8 mouse cellular contexts compared by ENCODE assay signal in the genomic region with DNA sequence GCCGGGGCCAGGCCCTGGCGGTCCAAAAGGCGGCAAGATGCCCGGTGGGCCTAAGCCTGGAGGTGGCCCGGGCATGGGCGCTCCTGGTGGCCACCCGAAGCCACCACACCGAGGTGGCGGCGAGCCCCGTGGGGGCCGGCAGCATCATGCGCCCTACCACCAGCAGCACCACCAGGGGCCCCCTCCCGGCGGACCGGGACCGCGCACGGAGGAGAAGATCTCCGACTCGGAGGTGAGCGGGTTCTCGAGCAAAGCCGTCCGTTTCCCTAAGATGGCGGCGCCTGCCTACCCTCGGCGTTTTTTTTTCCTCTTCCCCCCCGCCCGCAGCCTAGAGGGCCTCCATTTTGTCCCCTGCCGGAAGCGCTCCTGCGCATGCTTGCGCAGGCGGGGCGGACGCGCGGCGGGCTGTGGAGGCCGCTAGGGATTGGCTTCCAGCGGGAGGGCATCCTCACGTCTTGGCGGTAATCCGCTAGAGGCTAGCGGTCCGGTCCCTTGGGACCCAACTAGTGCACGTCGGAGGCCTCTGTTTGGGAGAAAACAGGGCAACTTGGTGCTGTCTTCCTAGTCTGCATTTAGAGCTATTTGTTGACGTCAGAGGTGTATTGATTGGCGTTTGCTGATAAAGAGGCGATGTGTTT. TPM values are rescaled to one million over a fixed set of nuclear protein-coding genes. Genes with fewer than 3 reads are reported as not detected.
A peak's percentile ranks its signal among the peaks of the same experiment; 100 is the strongest.
DNase-seq lines count a peak whose midpoint lies in the region; ATAC-seq and TF ChIP-seq lines count a peak whose summit lies in the region.

No protein-coding gene starts in this region.

- peak; percentile 67; the same call in 1 of the 2 replicates for ATAC-seq in embryonic facial prominence, embryonic 13.5 days (ENCODE audit: insufficient number of reproducible peaks, insufficient read depth, low FRiP score, low TSS enrichment, low read depth)
- ATAC-seq in limb, embryonic 14.5 days (ENCODE audit: low FRiP score, low read depth): peak; percentile 65
- ATAC-seq in midbrain, postnatal 0 days (ENCODE audit: low FRiP score): peak; percentile 78

- H3K27me3 ChIP-seq in embryonic facial prominence, embryonic 13.5 days: no peaks in the 10 kb centered on the region
- H3K27me3 ChIP-seq in heart, adult 2 months (ENCODE audit: control insufficient read depth, insufficient read depth, low read length): no peaks in the 10 kb centered on the region
- H3K27me3 ChIP-seq in limb, embryonic 14.5 days (ENCODE audit: control insufficient read depth, insufficient read depth, low read length): no peaks in the 10 kb centered on the region
- no peaks in the 10 kb centered on the region for H3K27me3 ChIP-seq in midbrain, postnatal 0 days (ENCODE audit: insufficient read depth, low read length)

- peak overlapping the region; percentile 100 for H3K9ac ChIP-seq in embryonic facial prominence, embryonic 13.5 days
- peak overlapping the region; percentile 97 for H3K9ac ChIP-seq in heart, adult 2 months (ENCODE audit: low read depth, low read length)
- peak overlapping the region; percentile 100 for H3K9ac ChIP-seq in limb, embryonic 14.5 days (ENCODE audit: low read depth, low read length, severe bottlenecking)
- H3K9ac ChIP-seq in midbrain, postnatal 0 days (replicated peaks; ENCODE audit: low read length, poor library complexity, severe bottlenecking): peak overlapping the region; percentile 100

- TF ChIP-seq CTCF in heart, adult 2 months (IDR thresholded peaks at IDR 0.05): peak; percentile 67
- peak; percentile 53 for TF ChIP-seq CTCF in midbrain, postnatal 0 days (IDR thresholded peaks at IDR 0.05)

- DNase-seq in 3134 (ENCODE audit: extremely low read depth, insufficient read length, low spot score): peak; percentile 97
- DNase-seq in adrenal gland, postnatal 36 days: peak; percentile 92
- DNase-seq in heart, adult 2 months: peak; percentile 92 to 93
- DNase-seq in kidney, adult 9 months: peak; percentile 86
- DNase-seq in limb, embryonic 14.5 days (ENCODE audit: low spot score): peak; percentile 90
- peak; percentile 92 for DNase-seq in midbrain, postnatal 0 days (ENCODE audit: low spot score)
- DNase-seq in spleen, postnatal 14 days (ENCODE audit: low spot score in 2 of 2): peak; percentile 77 to 80

- H3K4me2 ChIP-seq in embryonic facial prominence, embryonic 13.5 days: peak overlapping the region; percentile 95
- peak overlapping the region; percentile 88 for H3K4me2 ChIP-seq in limb, embryonic 14.5 days (replicated peaks; ENCODE audit: low read depth, low read length, severe bottlenecking)
- peak overlapping the region; percentile 88 for H3K4me2 ChIP-seq in midbrain, postnatal 0 days (ENCODE audit: low read depth, low read length, poor library complexity, severe bottlenecking)

- peak overlapping the region; percentile 97 for H3K27ac ChIP-seq in embryonic facial prominence, embryonic 13.5 days
- H3K27ac ChIP-seq in heart, adult 2 months: peak overlapping the region; percentile 98
- H3K27ac ChIP-seq in limb, embryonic 14.5 days (replicated peaks; ENCODE audit: low read depth, low read length): peak overlapping the region; percentile 99
- peak overlapping the region; percentile 98 for H3K27ac ChIP-seq in midbrain, postnatal 0 days (ENCODE audit: low read depth, low read length)

- peak; percentile 43; the same call in 1 of the 2 replicates for TF ChIP-seq POLR2A in heart, adult 2 months (IDR thresholded peaks at IDR 0.05; ENCODE audit: insufficient read depth, low read depth, low read length)
- no peak for TF ChIP-seq POLR2A in limb, embryonic 14.5 days (IDR thresholded peaks at IDR 0.05; ENCODE audit: borderline replicate concordance, extremely low read depth, insufficient read depth, insufficient read length)

- peaks cover 32% of the 10 kb centered on the region for H3K4me1 ChIP-seq in embryonic facial prominence, embryonic 13.5 days
- peaks cover 6% of the 10 kb centered on the region for H3K4me1 ChIP-seq in heart, adult 2 months (ENCODE audit: control insufficient read depth, insufficient read depth, low read length)
- H3K4me1 ChIP-seq in limb, embryonic 14.5 days (ENCODE audit: control insufficient read depth, insufficient read depth, low read length): peaks cover 17% of the 10 kb centered on the region
- H3K4me1 ChIP-seq in midbrain, postnatal 0 days (ENCODE audit: insufficient read depth, low read length): peaks cover 3% of the 10 kb centered on the region; the same call in 1 of the 2 replicates

- WGBS in embryonic facial prominence, embryonic 13.5 days: under 1% methylated on average over 49 of the region's 53 CpGs
- under 1% methylated on average over 52 of the region's 53 CpGs for WGBS in heart, adult 2 months
- under 1% methylated on average over 46 of the region's 53 CpGs for WGBS in limb, embryonic 14.5 days
- WGBS in midbrain, postnatal 0 days: under 1% methylated on average over 51 of the region's 53 CpGs

- no peak for TF ChIP-seq EP300 in heart, adult 2 months (IDR thresholded peaks at IDR 0.05; ENCODE audit: insufficient read depth, low read depth, low read length)

- peak overlapping the region; percentile 98 for H3K4me3 ChIP-seq in embryonic facial prominence, embryonic 13.5 days
- H3K4me3 ChIP-seq in heart, adult 2 months: peak overlapping the region; percentile 95
- H3K4me3 ChIP-seq in limb, embryonic 14.5 days (replicated peaks; ENCODE audit: low read length): peak overlapping the region; percentile 100
- H3K4me3 ChIP-seq in midbrain, postnatal 0 days (ENCODE audit: low read depth, low read length): peak overlapping the region; percentile 97

- peaks cover 8% of the 10 kb centered on the region for H3K79me2 ChIP-seq in heart, adult 2 months (replicated peaks; ENCODE audit: control insufficient read depth, insufficient read depth, low read length)

- intact Hi-C loops in heart, adult 2 months (cut with DNase I): loop anchor here (5.0 kb wide), 2 partner anchors 40 to 55 kb away; a partner anchor contains a TSS

- H3K9me3 ChIP-seq in embryonic facial prominence, embryonic 13.5 days: no peaks in the 10 kb centered on the region
- H3K9me3 ChIP-seq in limb, embryonic 14.5 days (ENCODE audit: control insufficient read depth, low read length): no peaks in the 10 kb centered on the region
- no peaks in the 10 kb centered on the region for H3K9me3 ChIP-seq in midbrain, postnatal 0 days (ENCODE audit: low read length)

- H3K36me3 ChIP-seq in embryonic facial prominence, embryonic 13.5 days: peaks cover 40% of the 10 kb centered on the region
- peaks cover 41% of the 10 kb centered on the region for H3K36me3 ChIP-seq in heart, adult 2 months (ENCODE audit: control insufficient read depth, insufficient read depth, low read length)
- peaks cover 49% of the 10 kb centered on the region for H3K36me3 ChIP-seq in limb, embryonic 14.5 days (ENCODE audit: control insufficient read depth, insufficient read depth, low read length)
- H3K36me3 ChIP-seq in midbrain, postnatal 0 days (ENCODE audit: insufficient read depth, low read length): peaks cover 8% of the 10 kb centered on the region; the same call in 1 of the 2 replicates

RNA-seq across cellular contexts. Expression of a gene that starts 1.0 kb away (rescaled TPM):
- total RNA-seq in adrenal gland, postnatal 36 days (2021): 100 to 1,000 TPM; 145 to 225 TPM
- 120 TPM in 2 replicates for polyA plus RNA-seq in embryonic facial prominence, embryonic 13.5 days (2015; fragmentation: Nextera tagmentation; extraction: Ambion mirVana)
- 10 to 100 TPM; 72.2 to 75.5 TPM for total RNA-seq in heart, adult 2 months (2021)
- 16.7 and 32.7 TPM in 2 replicates for polyA plus RNA-seq in heart, adult 2 months (2012; rRNA removed)
- polyA plus RNA-seq in limb, embryonic 14.5 days (2012; rRNA removed): 192 and 272 TPM in 2 replicates
- polyA plus RNA-seq in limb, embryonic 14.5 days (2014; fragmentation: Nextera tagmentation; extraction: Ambion mirVana): 106 and 122 TPM in 2 replicates
- 157 and 229 TPM in 2 replicates for total RNA-seq in midbrain, postnatal 0 days (2014; rRNA removed)
- 47.5 and 63.2 TPM in 2 replicates for polyA plus RNA-seq in midbrain, postnatal 0 days (2015; fragmentation: Nextera tagmentation; extraction: Ambion mirVana)

RNA-seq across cellular contexts. Expression of a gene that starts 38.8 kb away (rescaled TPM):
- total RNA-seq in adrenal gland, postnatal 36 days (2021): 1 to 10 TPM; 7.7 to 7.8 TPM
- polyA plus RNA-seq in embryonic facial prominence, embryonic 13.5 days (2015; fragmentation: Nextera tagmentation; extraction: Ambion mirVana): 21.6 and 23.1 TPM in 2 replicates
- 1 to 10 TPM; 4.1 to 5.6 TPM for total RNA-seq in heart, adult 2 months (2021)
- 2.4 and 2.7 TPM in 2 replicates for polyA plus RNA-seq in heart, adult 2 months (2012; rRNA removed)
- 8.8 and 11.5 TPM in 2 replicates for polyA plus RNA-seq in limb, embryonic 14.5 days (2012; rRNA removed)
- polyA plus RNA-seq in limb, embryonic 14.5 days (2014; fragmentation: Nextera tagmentation; extraction: Ambion mirVana): 20.5 and 23.3 TPM in 2 replicates
- total RNA-seq in midbrain, postnatal 0 days (2014; rRNA removed): 16.8 and 18.3 TPM in 2 replicates
- polyA plus RNA-seq in midbrain, postnatal 0 days (2015; fragmentation: Nextera tagmentation; extraction: Ambion mirVana): 16.6 and 16.9 TPM in 2 replicates

RNA-seq across cellular contexts. Expression of a gene that starts 54.2 kb away (rescaled TPM):
- 10 to 100 TPM; 42.9 to 46.7 TPM for total RNA-seq in adrenal gland, postnatal 36 days (2021)
- 27.0 and 34.4 TPM in 2 replicates for polyA plus RNA-seq in embryonic facial prominence, embryonic 13.5 days (2015; fragmentation: Nextera tagmentation; extraction: Ambion mirVana)
- 10 to 100 TPM; 20.2 to 22.6 TPM for total RNA-seq in heart, adult 2 months (2021)
- polyA plus RNA-seq in heart, adult 2 months (2012; rRNA removed): 3.5 and 7.3 TPM in 2 replicates
- polyA plus RNA-seq in limb, embryonic 14.5 days (2012; rRNA removed): 23.0 and 24.0 TPM in 2 replicates
- 20.0 and 24.1 TPM in 2 replicates for polyA plus RNA-seq in limb, embryonic 14.5 days (2014; fragmentation: Nextera tagmentation; extraction: Ambion mirVana)
- total RNA-seq in midbrain, postnatal 0 days (2014; rRNA removed): 56.0 and 68.5 TPM in 2 replicates
- polyA plus RNA-seq in midbrain, postnatal 0 days (2015; fragmentation: Nextera tagmentation; extraction: Ambion mirVana): 17.3 and 22.3 TPM in 2 replicates

RNA-seq across cellular contexts. Expression of a gene that starts 55.1 kb away (rescaled TPM):
- 10 to 100 TPM; 12.0 to 15.3 TPM for total RNA-seq in adrenal gland, postnatal 36 days (2021)
- polyA plus RNA-seq in embryonic facial prominence, embryonic 13.5 days (2015; fragmentation: Nextera tagmentation; extraction: Ambion mirVana): 26.6 and 29.4 TPM in 2 replicates
- total RNA-seq in heart, adult 2 months (2021): 10 to 100 TPM in 1 of 2 experiments, 1 to 10 TPM in 1; 9.0 to 11.9 TPM
- 4.9 and 8.4 TPM in 2 replicates for polyA plus RNA-seq in heart, adult 2 months (2012; rRNA removed)
- 29.2 and 34.4 TPM in 2 replicates for polyA plus RNA-seq in limb, embryonic 14.5 days (2012; rRNA removed)
- 18.7 and 26.0 TPM in 2 replicates for polyA plus RNA-seq in limb, embryonic 14.5 days (2014; fragmentation: Nextera tagmentation; extraction: Ambion mirVana)
- 41.1 and 44.3 TPM in 2 replicates for total RNA-seq in midbrain, postnatal 0 days (2014; rRNA removed)
- polyA plus RNA-seq in midbrain, postnatal 0 days (2015; fragmentation: Nextera tagmentation; extraction: Ambion mirVana): 24.6 and 28.2 TPM in 2 replicates

Comparison
In these comparisons a context has a peak if more than half of its experiments do, and no peak if none do; other contexts are left out.
1. Peak in every context shown above with its lines: DNase-seq, ATAC-seq, H3K4me3 ChIP-seq and H3K27ac ChIP-seq.